Mouse (Mus musculus): ENCODE measurements at regions not wholly inside any gene's neighbourhood (a gene's known extent, or its start where the extent isn't known, plus 50 kb on each side); places are given as distances from the start of the nearest gene placed in this dataset.

- DNase-seq, result no peak
Observed at GRCm38 (mm10) chr14:79716704-79717103, 54.4 kb downstream of the Pcdh8 start.

GRCm38 (mm10) chr14:79712550-79713262, 50.7 kb upstream of the Cnmd start:
- peak; percentile 12 to 19 for DNase-seq

All from heart, adult 18-20 months (tissue).